Mouse (Mus musculus): Measurements from ENCODE around the gene Dusp13.
A peak's percentile ranks its signal among the peaks of the same experiment; 100 is the strongest.

Dusp13 gene

GRCm38 (mm10) chr14:21750881-21751542 is at the start of gene Dusp13:
Gene Dusp13 (minus strand): TSS chr14:21751181.
- Histone ChIP-seq H3K4me1 (replicated peaks; ENCODE audit: low read depth, low read length) (peaks cover 36% of the 10 kb centered on the region), H3K4me3 (replicated peaks; ENCODE audit: low read length) (peak within 1 kb of the TSS; percentile 99), H3K9me3 (ENCODE audit: low read length) (no peaks in the 10 kb centered on the region), H3K36me3 (ENCODE audit: insufficient read depth, low read length) (no peaks in the 10 kb centered on the region), H3K27me3 (ENCODE audit: insufficient read depth, low read length) (no peaks in the 10 kb centered on the region)
- TF ChIP-seq NANOG (IDR thresholded peaks at IDR 0.05; ENCODE audit: borderline replicate concordance, low read length) (no peak), POU5F1 (IDR thresholded peaks at IDR 0.05; ENCODE audit: borderline replicate concordance, low read length) (no peak), CTCF (conservative IDR thresholded peaks at IDR 0.05; ENCODE audit: low read length) (no peak; the same call in 1 of the 2 replicates)

DNA sequence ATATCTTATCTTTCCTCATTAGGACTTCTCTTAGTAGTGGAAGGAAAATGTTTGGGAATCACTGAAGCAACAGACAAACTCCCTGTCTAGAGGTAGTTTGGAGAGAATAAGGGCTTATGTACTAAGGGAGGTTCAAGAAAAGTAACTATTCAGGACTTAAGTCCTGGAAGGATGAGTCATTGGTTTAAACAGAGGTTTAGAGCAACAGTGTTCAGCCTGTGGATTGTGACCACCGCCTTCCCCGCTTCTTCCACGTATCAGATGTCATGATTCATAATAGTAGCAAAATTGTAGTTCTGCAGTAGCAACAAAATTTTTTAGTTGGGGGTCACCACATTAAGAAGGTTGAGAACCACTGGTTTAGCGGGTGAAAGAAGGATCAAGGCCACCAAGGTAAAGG is 49.7 kb upstream of the Dusp13 start:
- no peaks in the 10 kb centered on the region for H3K27me3 ChIP-seq (ENCODE audit: insufficient read depth, low read length)
- H3K4me3 ChIP-seq (replicated peaks; ENCODE audit: low read length) = no peak overlapping the region
- H3K9me3 ChIP-seq (ENCODE audit: low read length) = no peaks in the 10 kb centered on the region
- TF ChIP-seq POU5F1 (IDR thresholded peaks at IDR 0.05; ENCODE audit: borderline replicate concordance, low read length) (no peak), NANOG (IDR thresholded peaks at IDR 0.05; ENCODE audit: borderline replicate concordance, low read length) (no peak), CTCF (conservative IDR thresholded peaks at IDR 0.05; ENCODE audit: low read length) (no peak)
- peaks cover 9% of the 10 kb centered on the region; the same call in 1 of the 2 replicates for H3K36me3 ChIP-seq (ENCODE audit: insufficient read depth, low read length)
- no peaks in the 10 kb centered on the region for H3K4me1 ChIP-seq (replicated peaks; ENCODE audit: low read depth, low read length)

GRCm38 (mm10) chr14:21792250-21792649 is 41.3 kb upstream of the Dusp13 start:
- no peaks in the 10 kb centered on the region for H3K9me3 ChIP-seq (ENCODE audit: low read length)
- no peak overlapping the region for H3K4me3 ChIP-seq (replicated peaks; ENCODE audit: low read length)
- no peaks in the 10 kb centered on the region for H3K27me3 ChIP-seq (ENCODE audit: insufficient read depth, low read length)
- no peaks in the 10 kb centered on the region for H3K4me1 ChIP-seq (replicated peaks; ENCODE audit: low read depth, low read length)
- TF ChIP-seq POU5F1 (IDR thresholded peaks at IDR 0.05; ENCODE audit: borderline replicate concordance, low read length) (no peak), NANOG (IDR thresholded peaks at IDR 0.05; ENCODE audit: borderline replicate concordance, low read length) (no peak), CTCF (conservative IDR thresholded peaks at IDR 0.05; ENCODE audit: low read length) (no peak)
- H3K36me3 ChIP-seq (ENCODE audit: insufficient read depth, low read length) = peaks cover 39% of the 10 kb centered on the region

DNA sequence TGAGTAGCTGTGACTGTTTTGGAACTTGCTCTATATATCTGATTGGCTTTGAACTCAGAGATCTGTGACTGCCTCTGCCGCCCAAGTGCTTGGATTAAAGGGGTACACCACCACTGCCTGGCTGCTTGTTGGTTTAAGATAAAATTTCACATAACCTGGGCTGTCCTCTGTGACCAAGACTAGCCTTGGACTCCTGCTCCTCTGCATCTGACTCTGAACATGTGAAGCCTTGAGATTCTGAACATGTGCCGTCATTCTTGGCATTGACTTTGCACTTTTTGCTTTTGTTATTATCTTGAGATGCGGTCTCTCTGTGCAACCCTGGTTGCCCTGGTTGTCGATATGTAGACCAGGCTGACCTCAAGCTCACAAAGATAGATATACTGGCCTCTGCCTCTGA is 40.7 kb upstream of the Dusp13 start:
- Histone ChIP-seq H3K27me3 (ENCODE audit: insufficient read depth, low read length) (no peaks in the 10 kb centered on the region), H3K4me1 (replicated peaks; ENCODE audit: low read depth, low read length) (no peaks in the 10 kb centered on the region), H3K36me3 (ENCODE audit: insufficient read depth, low read length) (peaks cover 39% of the 10 kb centered on the region), H3K4me3 (replicated peaks; ENCODE audit: low read length) (no peak overlapping the region), H3K9me3 (ENCODE audit: low read length) (no peaks in the 10 kb centered on the region)
- TF ChIP-seq POU5F1 (IDR thresholded peaks at IDR 0.05; ENCODE audit: borderline replicate concordance, low read length) = no peak
- TF ChIP-seq CTCF (conservative IDR thresholded peaks at IDR 0.05; ENCODE audit: low read length) = no peak
- TF ChIP-seq NANOG (IDR thresholded peaks at IDR 0.05; ENCODE audit: borderline replicate concordance, low read length) = no peak

- Histone ChIP-seq H3K36me3 (ENCODE audit: insufficient read depth, low read length) (peaks cover 43% of the 10 kb centered on the region), H3K4me1 (replicated peaks; ENCODE audit: low read depth, low read length) (no peaks in the 10 kb centered on the region), H3K9me3 (ENCODE audit: low read length) (no peaks in the 10 kb centered on the region), H3K4me3 (replicated peaks; ENCODE audit: low read length) (no peak overlapping the region), H3K27me3 (ENCODE audit: insufficient read depth, low read length) (no peaks in the 10 kb centered on the region)
- TF ChIP-seq CTCF (conservative IDR thresholded peaks at IDR 0.05; ENCODE audit: low read length) (no peak), POU5F1 (IDR thresholded peaks at IDR 0.05; ENCODE audit: borderline replicate concordance, low read length) (no peak), NANOG (IDR thresholded peaks at IDR 0.05; ENCODE audit: borderline replicate concordance, low read length) (no peak)
Measured at GRCm38 (mm10) chr14:21790585-21791251, 39.7 kb upstream of the Dusp13 start.

DNA sequence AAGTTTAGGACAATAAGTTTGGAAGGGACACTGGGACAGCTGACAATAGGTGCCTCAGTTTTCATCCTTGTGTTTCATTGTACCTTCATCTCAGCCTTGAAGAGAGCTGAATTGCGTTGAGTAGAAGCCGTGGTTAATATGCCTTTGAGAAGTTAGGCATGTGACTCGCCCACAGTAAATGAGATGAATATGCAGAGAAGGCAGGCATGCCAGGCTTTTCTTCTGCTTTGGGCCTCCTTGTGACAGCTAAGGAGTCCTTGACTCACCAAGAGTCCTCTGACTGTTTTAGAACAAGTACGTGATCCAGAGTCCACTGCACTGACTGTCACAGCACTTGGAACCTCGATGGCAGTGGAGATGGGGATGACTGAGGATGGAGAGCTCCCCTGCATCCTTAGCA is 37.1 kb upstream of the Dusp13 start:
- H3K4me3 ChIP-seq (replicated peaks; ENCODE audit: low read length) = no peak overlapping the region
- H3K9me3 ChIP-seq (ENCODE audit: low read length) = no peaks in the 10 kb centered on the region
- peaks cover 6% of the 10 kb centered on the region; the same call in 1 of the 2 replicates for H3K4me1 ChIP-seq (replicated peaks; ENCODE audit: low read depth, low read length)
- no peaks in the 10 kb centered on the region for H3K27me3 ChIP-seq (ENCODE audit: insufficient read depth, low read length)
- TF ChIP-seq CTCF (conservative IDR thresholded peaks at IDR 0.05; ENCODE audit: low read length) (no peak), POU5F1 (IDR thresholded peaks at IDR 0.05; ENCODE audit: borderline replicate concordance, low read length) (no peak), NANOG (IDR thresholded peaks at IDR 0.05; ENCODE audit: borderline replicate concordance, low read length) (no peak)
- peaks cover 40% of the 10 kb centered on the region for H3K36me3 ChIP-seq (ENCODE audit: insufficient read depth, low read length)

DNA sequence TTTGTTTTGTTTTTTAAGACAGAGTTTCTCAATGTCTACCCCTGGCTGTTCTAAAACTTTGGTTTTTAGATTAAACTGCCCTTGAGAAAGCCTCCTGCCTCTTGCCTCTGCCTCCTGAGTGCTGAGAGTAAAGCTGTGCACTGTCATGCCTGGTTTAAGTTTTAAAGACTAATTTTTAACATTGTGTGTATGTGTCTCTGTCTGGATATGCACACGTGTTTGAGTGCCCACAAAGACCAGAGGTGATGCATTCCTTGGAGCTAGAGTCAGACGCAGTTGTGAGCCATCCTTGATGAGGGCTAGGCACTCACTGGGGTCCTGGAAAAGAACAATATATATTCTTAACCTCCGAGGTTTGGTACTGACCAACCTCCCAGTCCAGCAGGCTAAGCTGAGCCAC is 36.4 kb upstream of the Dusp13 start:
- no peaks in the 10 kb centered on the region for H3K9me3 ChIP-seq (ENCODE audit: low read length)
- no peak overlapping the region for H3K4me3 ChIP-seq (replicated peaks; ENCODE audit: low read length)
- H3K27me3 ChIP-seq (ENCODE audit: insufficient read depth, low read length) = no peaks in the 10 kb centered on the region
- H3K36me3 ChIP-seq (ENCODE audit: insufficient read depth, low read length) = peaks cover 33% of the 10 kb centered on the region
- peaks cover 6% of the 10 kb centered on the region; the same call in 1 of the 2 replicates for H3K4me1 ChIP-seq (replicated peaks; ENCODE audit: low read depth, low read length)
- TF ChIP-seq CTCF (conservative IDR thresholded peaks at IDR 0.05; ENCODE audit: low read length) (no peak), POU5F1 (IDR thresholded peaks at IDR 0.05; ENCODE audit: borderline replicate concordance, low read length) (no peak), NANOG (IDR thresholded peaks at IDR 0.05; ENCODE audit: borderline replicate concordance, low read length) (no peak)

DNA sequence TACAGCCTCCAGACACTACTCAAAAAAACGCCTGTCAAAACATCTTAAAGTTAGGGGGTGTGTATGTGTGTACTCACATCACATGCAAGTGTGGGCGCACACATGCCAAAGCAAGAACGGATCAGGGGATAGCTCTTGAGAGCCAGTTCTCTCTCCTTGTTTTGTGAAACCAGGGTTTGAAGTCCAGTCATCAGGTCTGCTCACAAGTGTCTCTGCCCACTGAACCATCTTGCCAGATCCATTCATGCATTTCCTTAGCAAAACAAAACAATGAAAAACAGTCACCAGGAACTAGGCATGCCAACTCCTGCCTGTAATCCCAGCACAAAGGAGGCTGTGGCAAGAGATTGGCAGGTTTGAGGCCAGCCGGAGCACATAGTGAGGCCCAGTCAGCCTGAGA is 35.5 kb upstream of the Dusp13 start:
- H3K4me1 ChIP-seq (replicated peaks; ENCODE audit: low read depth, low read length) = peaks cover 6% of the 10 kb centered on the region; the same call in 1 of the 2 replicates
- TF ChIP-seq POU5F1 (IDR thresholded peaks at IDR 0.05; ENCODE audit: borderline replicate concordance, low read length) (no peak), CTCF (conservative IDR thresholded peaks at IDR 0.05; ENCODE audit: low read length) (no peak), NANOG (IDR thresholded peaks at IDR 0.05; ENCODE audit: borderline replicate concordance, low read length) (no peak)
- peaks cover 24% of the 10 kb centered on the region for H3K36me3 ChIP-seq (ENCODE audit: insufficient read depth, low read length)
- H3K27me3 ChIP-seq (ENCODE audit: insufficient read depth, low read length) = no peaks in the 10 kb centered on the region
- H3K9me3 ChIP-seq (ENCODE audit: low read length) = no peaks in the 10 kb centered on the region
- no peak overlapping the region for H3K4me3 ChIP-seq (replicated peaks; ENCODE audit: low read length)
